14 mouse cellular contexts compared by ENCODE assay signal in genomic region chr8:122155082-122155643, GRCm38 (mm10).
DNase-seq lines count a peak whose midpoint lies in the region; ATAC-seq and TF ChIP-seq lines count a peak whose summit lies in the region.
"Had no signal": no experiment of that assay in that cellular context is flagged by ENCODE, and none has a peak within 500 bp of the region (broad histone marks: within the 10 kb centered on the region; RNA-seq: fewer than 3 reads in every experiment).

No protein-coding gene starts in this region.

- TF ChIP-seq CTCF in lung, embryonic 14.5 days (IDR thresholded peaks at IDR 0.05; ENCODE audit: low read depth), result no peak
- TF ChIP-seq CTCF in lung, adult 2 months (IDR thresholded peaks at IDR 0.05; ENCODE audit: insufficient read depth, low read length), result no peak

- TF ChIP-seq POLR2A in lung, adult 2 months (IDR thresholded peaks at IDR 0.05; ENCODE audit: borderline replicate concordance, extremely low read depth, low read depth, low read length), result no peak

- H3K27ac ChIP-seq in heart, embryonic 10.5 days, result peak overlapping the region; percentile 47
- H3K27ac ChIP-seq in lung, embryonic 14.5 days (ENCODE audit: low read depth), result no peak overlapping the region
- peak overlapping the region; percentile 57; the same call in 1 of the 2 replicates for H3K27ac ChIP-seq in limb, embryonic 10.5 days
- H3K27ac ChIP-seq in forebrain, embryonic 12.5 days, result no peak overlapping the region
- H3K27ac ChIP-seq: macrophage had no signal

- no peak overlapping the region for H3K9ac ChIP-seq in lung, embryonic 14.5 days
- H3K9ac ChIP-seq in forebrain, embryonic 12.5 days, result no peak overlapping the region

- peaks cover 21% of the 10 kb centered on the region for H3K4me1 ChIP-seq in heart, embryonic 10.5 days
- no peaks in the 10 kb centered on the region; the same call in 1 of the 2 replicates for H3K4me1 ChIP-seq in lung, embryonic 14.5 days (ENCODE audit: insufficient read depth)
- H3K4me1 ChIP-seq in lung, adult 2 months (ENCODE audit: control insufficient read depth, insufficient read depth, low read length), result no peaks in the 10 kb centered on the region
- peaks cover 32% of the 10 kb centered on the region for H3K4me1 ChIP-seq in limb, embryonic 10.5 days
- H3K4me1 ChIP-seq in forebrain, embryonic 12.5 days, result peaks cover 7% of the 10 kb centered on the region

- no peak overlapping the region for H3K4me3 ChIP-seq in heart, embryonic 10.5 days
- H3K4me3 ChIP-seq in lung, embryonic 14.5 days (ENCODE audit: low read depth, low read length), result no peak overlapping the region
- H3K4me3 ChIP-seq in lung, adult 2 months (replicated peaks; ENCODE audit: extremely low read depth, low read depth, low read length), result no peak overlapping the region
- no peak overlapping the region for H3K4me3 ChIP-seq in limb, embryonic 10.5 days
- no peak overlapping the region for H3K4me3 ChIP-seq in forebrain, embryonic 12.5 days (replicated peaks)
- H3K4me3 ChIP-seq: erythroblast, embryonic 14.5 days had no signal

- no peak for DNase-seq in heart, embryonic 10.5 days (ENCODE audit: low spot score)
- DNase-seq in heart, adult 8-10 months (ENCODE audit: low spot score), result no peak
- DNase-seq in lung, embryonic 14.5 days, result peak; percentile 7
- DNase-seq in lung, adult 2 months, result no peak
- peak; percentile 69 for DNase-seq in embryo, embryonic 10 days (ENCODE audit: low spot score)
- no peak for DNase-seq in limb, embryonic 10.5 days (ENCODE audit: low spot score)
- no peak for DNase-seq in thymus, adult 18-20 months
- DNase-seq: B cell, adult 2 months; cerebellum, postnatal 14 days; thymus, postnatal 14 days had no signal

- no peak for ATAC-seq in lung, embryonic 14.5 days (ENCODE audit: insufficient read depth)
- ATAC-seq in forebrain, embryonic 12.5 days (ENCODE audit: low FRiP score), result no peak

- H3K36me3 ChIP-seq in heart, embryonic 10.5 days, result no peaks in the 10 kb centered on the region
- no peaks in the 10 kb centered on the region for H3K36me3 ChIP-seq in lung, embryonic 14.5 days (ENCODE audit: insufficient read depth)
- no peaks in the 10 kb centered on the region for H3K36me3 ChIP-seq in limb, embryonic 10.5 days
- H3K36me3 ChIP-seq in forebrain, embryonic 12.5 days (replicated peaks), result no peaks in the 10 kb centered on the region

- H3K9me3 ChIP-seq in heart, embryonic 10.5 days, result no peaks in the 10 kb centered on the region
- no peaks in the 10 kb centered on the region for H3K9me3 ChIP-seq in lung, embryonic 14.5 days (ENCODE audit: low read depth, low read length)
- H3K9me3 ChIP-seq in limb, embryonic 10.5 days (replicated peaks), result no peaks in the 10 kb centered on the region
- no peaks in the 10 kb centered on the region for H3K9me3 ChIP-seq in forebrain, embryonic 12.5 days

- WGBS in heart, embryonic 10.5 days, result 41% methylated on average over 10 of the region's 10 CpGs
- WGBS in lung, embryonic 14.5 days, result 32% methylated on average over 10 of the region's 10 CpGs
- 38% methylated on average over 10 of the region's 10 CpGs for WGBS in lung, adult 2 months
- 34% methylated on average over 10 of the region's 10 CpGs for WGBS in limb, embryonic 10.5 days
- 42% methylated on average over 10 of the region's 10 CpGs for WGBS in forebrain, embryonic 12.5 days

- H3K27me3 ChIP-seq in heart, embryonic 10.5 days (ENCODE audit: insufficient read depth, poor library complexity, severe bottlenecking), result no peaks in the 10 kb centered on the region; the same call in 1 of the 2 replicates
- H3K27me3 ChIP-seq in lung, embryonic 14.5 days (ENCODE audit: insufficient read depth, low read length), result no peaks in the 10 kb centered on the region
- no peaks in the 10 kb centered on the region for H3K27me3 ChIP-seq in limb, embryonic 10.5 days (ENCODE audit: low read depth, poor library complexity, severe bottlenecking)
- H3K27me3 ChIP-seq in forebrain, embryonic 12.5 days, result no peaks in the 10 kb centered on the region

- no peak overlapping the region for H3K4me2 ChIP-seq in lung, embryonic 14.5 days
- no peak overlapping the region for H3K4me2 ChIP-seq in forebrain, embryonic 12.5 days
- H3K4me2 ChIP-seq: liver, embryonic 11.5 days had no signal

Comparison
In these comparisons a context has a peak if more than half of its experiments do, and no peak if none do; other contexts are left out.
1. DNase-seq: peak in lung, embryonic 14.5 days (single experiment) and embryo, embryonic 10 days (single experiment); none in heart, embryonic 10.5 days (single experiment), heart, adult 8-10 months (single experiment), lung, adult 2 months (single experiment), limb, embryonic 10.5 days (single experiment) and thymus, adult 18-20 months (0 of 2).
2. H3K27ac ChIP-seq: peak in heart, embryonic 10.5 days (single experiment) and limb, embryonic 10.5 days (single experiment); none in lung, embryonic 14.5 days (single experiment) and forebrain, embryonic 12.5 days (single experiment).